Mouse (Mus musculus) gastrocnemius, postnatal 4 days (tissue): Measurements from ENCODE around the gene Armc2. TPM values are rescaled to one million over a fixed set of nuclear protein-coding genes. Genes with fewer than 3 reads are reported as not detected.
A peak's percentile ranks its signal among the peaks of the same experiment; 100 is the strongest.

ENCODE experiments used
- DNase-seq, 2 experiments: peaks; one replicate each; pipeline ENCODE4 v3.0.0; 2021 to 2022; ENCODE audit warnings: low spot score in 2 of 2, mixed read lengths in 2 of 2
- total RNA-seq, 2 experiments: library from RNA; stranded (reverse); gene quantifications; 2 replicates each; pipeline ENCODE4 v1.2.3; 2021

Armc2 gene
- total RNA-seq, 2 experiments from 2014 or later: 1.6 to 2.3 TPM

GRCm38 (mm10) chr10:41912290-41912994 is 105.8 kb downstream of the Armc2 start:
- DNase-seq: no peak

- no peak for DNase-seq
These were observed 109.3 kb downstream of the Armc2 start for GRCm38 (mm10) chr10:41908899-41909298.

GRCm38 (mm10) chr10:41907950-41908349 is 110.3 kb downstream of the Armc2 start:
- DNase-seq: no peak

- no peak for DNase-seq
These were observed 110.8 kb downstream of the Armc2 start for GRCm38 (mm10) chr10:41907473-41907872.

- DNase-seq: no peak
These were observed 116.4 kb downstream of the Armc2 start for GRCm38 (mm10) chr10:41901864-41902263.

- no peak for DNase-seq
These were observed 116.8 kb downstream of the Armc2 start for GRCm38 (mm10) chr10:41901456-41901855.

GRCm38 (mm10) chr10:41896865-41897264 is 121.4 kb downstream of the Armc2 start:
- DNase-seq: no peak

GRCm38 (mm10) chr10:41896425-41896824 is 121.8 kb downstream of the Armc2 start:
- DNase-seq: no peak

- DNase-seq: no peak
These were observed 124.5 kb downstream of the Armc2 start for GRCm38 (mm10) chr10:41893433-41894411.

GRCm38 (mm10) chr10:41891312-41891711 is 126.9 kb downstream of the Armc2 start:
- DNase-seq: no peak

- DNase-seq: no peak
These were observed 127.7 kb downstream of the Armc2 start for GRCm38 (mm10) chr10:41890537-41890936.

- DNase-seq: no peak
These were observed 128.7 kb downstream of the Armc2 start for GRCm38 (mm10) chr10:41889566-41889965.

- DNase-seq: no peak
These were observed 129.8 kb downstream of the Armc2 start for GRCm38 (mm10) chr10:41888365-41888941.

GRCm38 (mm10) chr10:41887080-41887821 is 131.0 kb downstream of the Armc2 start:
- peak; percentile 97 to 98 for DNase-seq

- DNase-seq: no peak
These were observed 134.3 kb downstream of the Armc2 start for GRCm38 (mm10) chr10:41883741-41884575.

- no peak for DNase-seq
These were observed 136.8 kb downstream of the Armc2 start for GRCm38 (mm10) chr10:41881438-41881837.

- no peak for DNase-seq
These were observed 137.5 kb downstream of the Armc2 start for GRCm38 (mm10) chr10:41880777-41881176.

GRCm38 (mm10) chr10:41880206-41880605 is 138.0 kb downstream of the Armc2 start:
- no peak for DNase-seq

- no peak for DNase-seq
These were observed 138.6 kb downstream of the Armc2 start for GRCm38 (mm10) chr10:41879675-41880074.

- no peak for DNase-seq
These were observed 139.9 kb downstream of the Armc2 start for GRCm38 (mm10) chr10:41878344-41878743.
